Mouse (Mus musculus) thymus, postnatal 14 days (tissue): Measurements from ENCODE around the gene Kat2a.
A peak's percentile ranks its signal among the peaks of the same experiment; 100 is the strongest.

ENCODE experiments used
- DNase-seq: peaks from one replicate; pipeline ENCODE4 v3.0.0; 2021

Gene Kat2a

DNA sequence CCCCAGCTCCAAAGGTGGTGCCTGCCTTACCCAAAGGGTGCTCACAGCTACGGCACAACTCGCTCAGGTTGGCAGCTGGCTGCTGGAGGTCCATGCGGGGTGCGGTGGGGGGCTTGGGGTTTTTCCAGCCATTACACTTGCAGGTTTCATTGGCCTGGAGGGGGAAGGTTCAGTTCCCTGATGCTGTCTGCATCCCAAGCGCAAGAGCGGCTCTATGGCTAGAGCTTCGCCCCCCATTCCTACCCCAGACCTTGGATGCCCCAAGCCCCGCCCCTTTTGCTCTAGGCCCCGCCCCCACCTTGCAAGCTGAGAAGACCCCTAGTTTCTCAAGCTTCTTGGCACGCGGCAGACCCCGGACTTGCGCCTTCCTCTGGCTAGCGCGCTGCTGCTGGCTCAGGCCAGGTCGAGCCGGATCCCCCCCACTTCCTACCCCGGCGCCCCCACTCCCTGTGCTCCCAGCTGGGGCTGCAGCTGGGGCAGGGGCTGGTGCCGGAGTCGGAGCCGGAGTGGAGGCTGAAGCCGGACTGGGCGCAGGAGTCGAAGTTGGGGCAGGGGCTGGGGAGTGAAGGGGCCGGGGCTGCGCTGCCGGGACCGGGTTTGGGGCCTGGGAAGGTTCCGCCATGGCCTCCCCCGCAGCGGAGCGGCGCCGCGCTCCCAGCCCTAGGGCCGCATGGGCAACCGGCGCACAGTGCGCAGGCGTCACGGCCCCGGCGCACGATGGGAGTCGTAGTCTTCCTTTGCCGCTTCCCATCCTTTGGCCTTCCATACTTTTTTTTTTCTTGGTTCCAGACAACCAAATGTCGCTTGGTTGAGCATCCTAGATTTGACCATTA lies at the start of gene Kat2a:
TSS of gene Kat2a (minus strand) at position 683 of the 833 bp plus-strand sequence.
- peak; percentile 83 for DNase-seq

DNA sequence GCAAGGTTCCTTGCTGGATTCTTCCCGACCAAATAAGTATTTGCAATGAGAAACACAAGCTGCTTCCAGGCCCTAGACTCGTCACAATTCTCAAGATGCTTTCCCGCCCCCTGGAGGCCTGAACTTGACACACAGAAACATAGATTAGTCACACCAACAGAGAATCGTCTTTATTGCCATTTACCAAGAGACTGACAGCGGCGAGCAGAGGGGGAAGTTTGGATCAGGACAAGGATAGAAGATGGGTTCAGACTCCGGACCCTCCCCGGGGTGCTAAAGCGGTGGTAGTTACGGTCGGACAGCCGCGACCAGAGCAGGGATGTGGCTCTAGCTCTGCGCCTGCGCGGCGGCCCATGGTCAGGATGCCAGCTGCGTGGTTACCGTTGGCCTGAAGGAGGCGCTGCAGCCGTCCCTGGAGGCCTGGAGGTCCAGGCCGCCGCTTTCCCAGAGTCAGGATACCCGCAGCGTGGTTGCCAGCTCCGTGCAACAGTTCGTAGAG lies 49.3 kb upstream of the Kat2a start:
- DNase-seq = peak; percentile 79

DNA sequence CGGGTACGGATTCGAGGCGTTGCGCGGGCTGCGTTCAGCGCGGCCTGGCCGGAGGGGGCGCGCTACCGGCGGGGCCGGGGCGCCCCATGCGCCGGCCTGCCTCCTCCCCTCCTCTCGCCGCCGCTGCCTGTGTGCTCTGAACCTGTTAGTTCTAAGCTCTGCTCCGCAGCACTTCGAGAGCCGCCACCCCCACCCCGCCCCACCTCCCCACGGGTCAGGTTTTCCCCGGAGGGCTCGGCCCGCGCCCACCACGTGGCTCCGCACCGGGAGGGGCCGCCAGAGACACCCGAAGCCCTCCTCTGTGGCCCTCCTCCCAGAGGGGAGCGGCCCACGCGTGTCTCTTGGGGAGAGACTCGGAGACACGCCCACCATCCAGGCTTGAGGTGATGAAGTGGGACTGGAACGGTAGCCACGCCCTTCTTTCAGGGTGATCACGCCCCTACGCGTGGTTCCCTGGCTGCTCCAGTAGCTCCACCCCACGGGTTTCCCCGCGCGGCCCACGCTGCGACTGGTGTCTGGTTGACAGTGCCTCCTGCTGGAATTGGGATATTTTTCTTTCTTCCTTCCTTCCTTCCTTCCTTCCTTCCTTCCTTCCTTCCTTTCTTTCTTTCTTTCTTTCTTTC lies 47.5 kb upstream of the Kat2a start, which contains the start of gene Kcnh4:
TSS of gene Kcnh4 (minus strand) at position 332 of the 623 bp plus-strand sequence.
- DNase-seq = peak; percentile 83

DNA sequence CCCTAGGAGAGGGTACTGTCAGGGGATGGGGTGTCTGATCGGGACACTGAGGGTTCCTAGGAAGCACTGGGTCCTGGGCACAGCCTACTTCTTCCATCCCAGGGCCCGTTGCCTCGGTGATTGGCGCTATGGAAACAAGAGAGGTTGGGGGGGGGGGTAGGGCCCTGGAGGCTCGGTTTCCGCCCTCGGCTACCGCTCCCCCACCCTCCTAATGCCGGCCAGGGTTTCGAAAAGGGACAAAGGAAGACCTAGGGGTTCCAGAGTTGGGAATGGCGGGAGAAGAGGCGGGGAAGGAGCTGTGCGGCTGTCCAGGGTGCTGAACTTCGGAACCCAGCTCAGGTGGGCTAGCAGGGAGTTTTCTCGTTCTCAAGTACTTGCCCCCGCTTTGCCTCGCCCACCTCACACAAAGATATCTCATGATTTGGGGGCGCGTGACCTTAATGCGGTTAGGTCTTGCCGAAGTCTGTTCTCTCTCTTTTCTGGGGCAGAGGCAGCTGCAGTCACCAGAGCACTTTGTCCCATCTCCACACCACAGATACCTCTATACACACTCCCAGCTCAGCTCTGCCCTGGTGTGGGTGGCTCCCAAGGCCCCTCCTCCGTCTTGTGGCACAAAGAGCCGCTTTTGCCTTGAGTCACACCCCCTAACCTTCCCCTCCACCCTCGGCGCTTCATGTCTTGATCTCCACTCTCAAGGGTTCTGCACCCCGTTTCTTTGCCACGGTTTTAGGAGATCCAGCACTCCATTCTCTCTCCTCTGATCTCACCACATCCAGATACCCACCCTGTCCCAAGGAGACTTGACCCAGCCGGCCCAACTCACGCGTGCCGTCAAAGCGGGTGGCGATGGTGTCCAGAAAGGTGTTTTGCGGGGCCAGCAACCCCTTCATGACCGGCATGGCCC lies 46.7 kb upstream of the Kat2a start:
- DNase-seq = peak; percentile 55

DNA sequence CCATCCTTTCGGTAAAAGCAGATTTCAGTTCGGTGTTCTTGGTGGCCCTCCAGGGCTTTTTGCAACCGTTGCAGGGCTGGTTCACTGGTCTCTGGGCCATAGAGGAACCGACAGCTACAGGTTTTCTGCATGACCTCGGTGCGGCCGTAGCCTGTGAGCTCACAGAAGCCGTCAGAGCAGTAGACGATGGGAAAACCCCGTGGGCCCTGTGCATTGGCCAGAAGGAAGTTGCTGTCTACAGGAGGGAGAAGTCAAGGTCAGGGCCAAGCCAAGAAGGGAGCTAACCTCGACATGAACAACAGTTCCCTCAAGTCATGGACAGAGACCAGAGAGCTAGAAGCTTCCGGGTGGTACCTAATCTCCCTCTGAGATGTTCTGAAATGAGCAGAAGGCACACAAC lies 45.3 kb upstream of the Kat2a start:
- no peak for DNase-seq

DNA sequence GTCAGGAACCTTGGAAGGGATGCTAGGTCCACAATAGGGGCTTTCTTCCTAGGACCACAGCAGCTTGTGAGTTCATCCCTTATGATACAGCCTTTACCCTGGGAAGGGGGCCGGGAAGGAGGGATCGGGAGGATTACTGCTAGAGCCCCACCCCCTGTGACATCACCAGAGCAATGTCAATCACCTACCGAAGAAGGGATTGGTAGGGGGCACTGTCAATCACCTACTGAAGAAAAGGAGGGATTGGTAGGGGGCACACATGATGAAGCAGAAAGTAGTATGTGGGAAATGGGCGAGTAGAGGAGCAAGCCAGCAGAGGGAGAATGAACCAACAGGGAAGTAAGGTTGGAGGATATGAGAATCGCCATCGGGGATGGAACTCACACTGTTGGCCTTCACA lies 44.2 kb upstream of the Kat2a start:
- DNase-seq = no peak

DNA sequence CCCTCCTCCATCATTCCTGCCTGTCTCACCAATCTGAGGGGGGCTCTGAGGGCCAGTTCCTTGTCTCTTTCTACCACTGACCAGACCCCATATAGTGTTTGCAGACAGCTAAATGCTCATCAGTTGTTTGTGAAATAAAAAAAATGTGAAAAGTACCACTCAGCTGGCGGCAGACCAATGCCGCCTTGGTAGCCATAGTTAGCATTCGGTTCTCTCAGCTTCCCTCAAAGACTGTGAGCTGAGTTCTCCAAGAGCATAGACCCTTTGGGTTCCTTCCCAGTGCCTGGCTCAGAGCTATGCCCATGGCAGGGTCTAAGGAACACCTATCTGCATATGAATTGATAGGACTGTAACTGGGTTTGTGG lies 42.4 kb upstream of the Kat2a start:
- no peak for DNase-seq

DNA sequence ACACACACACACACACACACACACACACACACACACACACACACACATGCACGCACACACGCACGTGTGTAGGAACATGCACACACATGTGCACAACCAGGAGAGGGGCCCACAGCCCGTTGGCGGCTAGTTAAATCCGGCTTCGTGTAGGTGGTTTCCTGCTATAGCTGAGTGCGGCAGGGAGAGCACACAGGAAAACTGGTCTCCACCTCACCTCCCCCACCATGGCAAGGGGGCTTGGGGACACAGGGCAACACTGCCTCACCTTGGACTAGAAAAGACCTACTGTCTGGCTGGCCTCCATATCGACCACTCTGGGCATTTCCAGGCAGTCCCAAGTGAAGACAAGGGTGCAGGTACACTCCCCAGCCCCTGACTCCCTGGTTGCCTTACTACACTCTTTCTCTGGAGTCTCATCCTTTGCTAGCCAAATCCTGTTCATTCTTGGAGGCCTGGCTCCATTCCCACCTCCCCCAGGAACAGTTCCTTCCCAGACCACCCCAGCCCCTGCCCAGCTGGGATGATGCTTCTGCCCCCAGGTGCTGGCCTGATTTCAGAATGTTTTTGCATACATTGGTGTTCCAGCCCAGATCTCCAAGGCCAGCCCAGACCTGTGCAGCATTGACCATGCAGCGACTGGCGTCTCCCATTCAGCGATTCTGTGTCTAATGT lies 41.9 kb upstream of the Kat2a start:
- DNase-seq = no peak

DNA sequence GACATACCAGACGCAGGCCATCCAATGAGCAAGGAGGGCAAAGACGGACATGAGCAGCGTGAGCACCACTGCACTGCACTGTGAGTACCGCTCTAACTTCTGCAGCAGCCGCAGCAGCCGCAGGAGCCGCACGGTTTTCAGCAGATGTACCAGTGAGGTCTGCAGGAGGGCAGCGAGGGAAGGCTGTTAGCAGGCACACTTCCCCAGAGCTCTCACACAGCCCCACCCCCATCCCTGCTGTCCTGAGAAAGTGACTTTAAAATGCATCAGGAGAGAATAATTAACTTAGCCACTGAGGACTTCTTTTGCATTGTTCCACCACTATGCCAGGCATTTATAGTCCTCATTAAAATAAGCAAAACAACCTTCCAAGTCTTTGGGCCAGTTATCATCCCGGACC lies 40.0 kb upstream of the Kat2a start:
- no peak for DNase-seq

DNA sequence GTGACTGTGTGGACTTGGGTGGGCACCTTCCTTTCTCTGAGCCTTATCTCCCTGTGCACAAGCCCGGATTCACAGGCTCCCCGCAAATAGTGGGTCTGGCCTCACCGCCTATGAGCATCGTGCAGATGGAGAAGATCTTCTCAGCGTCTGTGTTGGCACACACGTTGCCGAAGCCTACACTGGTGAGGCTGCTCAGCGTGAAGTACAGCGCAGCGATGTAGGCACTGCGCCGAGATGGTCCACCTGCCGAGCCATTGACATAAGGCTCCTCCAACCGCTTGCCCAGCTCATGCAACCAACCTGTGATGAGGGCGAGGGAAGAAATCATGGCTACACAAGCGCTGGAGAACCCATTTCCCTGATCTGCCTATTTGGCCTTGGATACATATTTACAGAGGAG lies 37.9 kb upstream of the Kat2a start:
- DNase-seq = no peak

DNA sequence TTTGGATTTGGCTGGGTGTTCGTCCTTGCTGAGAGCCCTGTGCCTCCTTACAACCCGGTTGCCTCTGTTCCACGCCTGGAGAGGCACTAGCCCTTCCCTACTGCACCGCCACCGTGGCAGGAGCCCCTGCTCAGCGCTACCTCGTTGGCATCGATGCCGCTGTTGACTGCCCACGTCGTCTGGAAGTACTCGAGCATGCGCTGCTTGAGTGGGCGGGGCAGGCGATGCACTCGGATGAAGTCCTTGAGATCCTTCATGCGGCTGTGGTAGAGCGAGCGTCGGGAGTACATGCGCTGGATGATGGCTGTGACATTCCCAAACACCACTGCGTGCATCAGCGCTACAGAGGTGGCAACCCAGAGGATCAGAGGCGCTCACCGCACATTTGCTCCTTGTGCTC lies 37.2 kb upstream of the Kat2a start:
- DNase-seq = no peak

DNA sequence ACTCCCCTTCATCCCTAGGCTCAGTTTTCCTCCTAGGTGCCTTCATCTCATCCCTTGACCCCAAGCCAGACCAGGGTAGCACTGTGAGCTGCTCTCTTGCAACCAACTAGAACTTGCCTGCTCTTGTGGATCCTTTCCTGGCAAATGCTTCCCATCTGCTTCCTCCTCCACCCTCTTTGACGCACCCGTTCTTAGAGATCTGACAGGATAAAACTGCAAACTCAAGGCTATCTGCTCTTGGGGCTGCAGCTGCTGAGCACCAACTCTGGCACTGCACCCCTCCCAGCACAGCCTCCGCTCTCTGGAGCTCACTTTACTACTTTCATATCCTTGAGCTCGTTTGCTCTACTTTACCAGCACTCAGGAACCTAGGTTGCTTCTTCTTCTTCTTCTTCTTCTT lies 36.4 kb upstream of the Kat2a start:
- no peak for DNase-seq

DNA sequence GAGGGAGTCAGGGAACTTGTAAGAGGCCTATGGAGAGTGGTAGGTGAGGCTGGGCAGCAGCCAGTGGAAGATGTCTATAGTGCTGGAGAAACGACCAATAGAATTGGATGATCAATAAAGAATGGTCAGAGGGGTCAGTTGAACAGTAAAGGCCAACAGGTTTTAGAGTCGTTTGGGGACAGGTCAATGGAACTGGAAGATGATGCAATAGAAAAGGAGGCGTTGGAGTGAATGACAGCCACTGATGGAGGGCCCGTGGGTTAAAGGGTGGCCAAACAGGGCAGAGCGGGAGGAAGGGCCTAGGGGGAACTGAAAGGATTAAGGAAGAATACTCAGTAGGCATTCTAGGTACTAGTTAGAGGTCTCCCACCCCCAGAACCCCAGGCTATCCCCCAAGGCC lies 34.8 kb upstream of the Kat2a start:
- no peak for DNase-seq

DNA sequence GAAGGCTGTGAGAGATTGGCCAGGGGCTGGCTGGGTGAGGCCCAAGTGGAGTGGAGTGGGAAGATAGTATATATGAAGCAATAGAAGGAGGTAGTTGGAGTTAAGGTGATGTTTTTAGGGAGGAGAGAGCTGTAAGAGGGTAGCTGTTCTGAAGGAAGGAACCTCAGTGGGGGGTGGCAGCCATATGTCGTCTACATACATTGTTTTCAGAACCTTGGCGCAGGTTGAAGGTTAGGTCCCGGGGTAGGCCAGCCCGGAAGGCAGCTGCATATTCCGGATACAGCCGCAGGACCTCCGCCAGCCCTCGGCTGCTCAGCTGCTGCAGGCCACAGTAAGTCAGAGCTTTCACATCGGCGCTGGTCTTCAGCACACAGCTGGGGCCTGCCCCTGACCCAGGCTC lies 34.3 kb upstream of the Kat2a start:
- no peak for DNase-seq

DNA sequence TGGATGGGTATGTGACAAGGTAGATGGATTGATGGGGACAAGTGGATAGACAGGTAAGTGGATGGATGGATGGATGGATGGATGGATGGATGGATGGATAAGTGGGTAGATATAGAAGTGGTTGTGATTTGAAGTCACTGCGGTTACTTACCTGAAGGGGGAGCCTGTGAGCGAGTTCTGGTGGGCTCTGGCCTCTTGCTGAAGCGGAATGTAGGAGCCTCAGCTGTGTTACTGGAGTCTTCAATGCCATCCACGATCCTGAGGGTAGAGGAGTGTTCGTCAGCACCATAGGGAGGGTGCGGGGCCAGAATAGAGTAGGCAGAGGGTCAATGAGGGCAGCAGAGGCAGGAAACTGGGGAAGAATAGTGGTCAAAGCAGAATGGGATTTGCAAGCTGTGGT lies 32.8 kb upstream of the Kat2a start:
- peak; percentile 66 for DNase-seq

DNA sequence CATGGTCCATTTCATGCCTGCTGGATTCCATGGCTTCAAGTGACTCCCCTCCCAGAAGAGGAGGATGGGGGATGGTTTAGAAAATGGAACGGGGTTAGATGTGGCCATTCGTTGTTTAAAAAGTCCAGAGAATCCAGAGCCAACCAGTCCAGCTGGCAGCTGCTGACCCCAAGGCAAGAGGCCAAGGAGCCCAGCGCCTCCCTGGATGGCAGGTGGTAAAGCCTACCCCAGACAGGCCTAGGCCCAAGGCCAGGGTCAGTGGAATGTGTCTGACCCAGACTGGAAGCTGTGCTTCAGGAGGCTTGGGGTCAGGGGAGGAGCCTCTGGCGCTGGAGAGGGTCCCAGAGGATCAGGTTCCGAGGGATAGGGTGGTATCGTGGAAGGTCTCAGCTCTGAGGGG lies 29.1 kb upstream of the Kat2a start:
- no peak for DNase-seq

DNA sequence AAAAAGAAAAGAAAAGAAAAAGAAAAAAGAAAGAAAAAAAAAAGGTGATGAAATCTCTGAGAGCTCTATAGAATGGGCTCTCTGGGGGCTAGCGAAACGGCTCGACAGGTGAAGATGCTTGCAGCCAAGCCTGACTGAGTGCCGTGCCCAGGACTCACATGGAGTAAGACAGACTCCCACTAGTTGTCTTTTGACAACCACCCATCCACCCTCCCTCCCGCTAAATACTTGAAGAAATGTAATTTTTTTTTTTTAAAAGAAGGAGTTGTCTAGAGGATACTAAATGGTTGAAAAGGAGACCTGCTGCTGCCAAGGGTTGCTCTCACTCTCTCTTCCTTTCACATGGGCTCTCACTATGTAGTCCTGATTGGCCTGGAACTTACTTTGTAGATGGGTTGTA lies 26.5 kb upstream of the Kat2a start:
- peak; percentile 34 for DNase-seq

DNA sequence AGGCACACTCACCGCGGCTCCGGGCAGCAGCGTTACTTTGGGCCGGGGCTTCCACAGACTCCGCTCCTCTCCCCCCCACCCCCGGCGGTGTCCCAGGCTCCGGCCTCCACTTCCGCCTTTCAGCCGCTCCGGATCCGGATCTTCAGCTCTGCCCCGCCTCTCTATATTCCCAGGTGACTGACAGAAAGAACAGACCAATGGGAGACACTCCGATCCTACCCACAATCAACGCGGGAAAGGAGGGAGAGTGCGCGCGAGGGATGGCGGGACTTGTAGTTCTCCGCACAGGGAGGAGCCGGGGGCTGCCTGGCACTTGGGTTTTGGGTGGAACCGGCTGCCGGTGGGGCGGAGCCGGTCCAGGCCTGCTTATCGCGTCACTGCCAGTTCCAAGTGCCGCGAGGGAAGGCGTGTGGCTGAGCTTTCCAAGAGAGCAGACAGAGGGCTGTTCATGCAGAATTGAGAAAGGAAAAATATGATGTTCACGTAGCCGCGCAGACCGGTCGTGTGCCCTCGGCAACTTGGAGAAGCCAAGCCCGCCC lies 25.9 kb upstream of the Kat2a start, which contains the start of gene Rab5c:
TSS of gene Rab5c (minus strand) at position 150 of the 539 bp plus-strand sequence.
- peak; percentile 98 for DNase-seq

DNA sequence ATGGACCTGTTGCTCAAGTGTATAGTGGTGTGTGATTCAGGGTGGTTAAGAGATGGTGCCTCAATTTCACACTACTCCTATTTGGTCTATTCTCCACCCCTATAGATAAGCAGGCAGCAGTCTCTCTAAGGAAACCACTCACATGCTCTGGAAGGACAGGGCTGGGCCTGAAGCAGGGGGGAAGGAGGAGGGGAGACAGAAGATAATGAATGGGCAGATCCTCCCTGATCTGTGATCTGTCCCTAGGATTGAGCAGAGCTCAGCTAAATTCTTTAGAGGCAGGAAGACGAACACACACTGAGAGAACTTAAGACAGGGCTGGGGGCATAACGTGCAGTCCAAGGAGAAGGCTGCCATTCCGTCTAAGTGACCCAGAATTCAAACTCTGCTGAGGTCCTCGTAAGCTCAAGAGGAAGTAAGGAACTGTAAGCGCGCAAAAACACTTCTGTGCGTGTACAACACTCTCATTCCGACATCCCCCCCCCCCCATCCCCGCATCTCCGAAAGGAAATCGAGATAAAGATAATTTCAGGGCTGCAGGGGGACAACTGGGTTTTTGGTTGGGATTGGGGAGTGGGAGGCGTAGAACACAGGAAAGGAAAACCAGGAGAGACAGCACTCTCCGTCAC lies 25.0 kb upstream of the Kat2a start:
- DNase-seq = no peak

DNA sequence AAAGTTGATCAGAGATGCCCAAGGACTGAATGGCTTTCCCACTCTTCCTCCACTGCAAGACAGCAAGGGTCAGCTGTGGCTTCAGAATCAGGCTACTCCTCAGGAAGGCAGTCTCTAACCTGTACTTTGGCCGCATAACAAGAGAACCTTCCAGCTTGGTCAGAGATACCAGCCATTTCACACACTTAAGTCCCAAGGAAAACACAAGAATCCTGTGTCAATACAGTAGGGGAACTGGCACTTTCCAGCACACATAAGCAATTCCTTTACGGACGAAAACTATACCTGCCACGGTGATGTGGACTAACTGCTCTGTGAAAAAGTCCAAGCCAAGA lies 24.4 kb upstream of the Kat2a start:
- no peak for DNase-seq

DNA sequence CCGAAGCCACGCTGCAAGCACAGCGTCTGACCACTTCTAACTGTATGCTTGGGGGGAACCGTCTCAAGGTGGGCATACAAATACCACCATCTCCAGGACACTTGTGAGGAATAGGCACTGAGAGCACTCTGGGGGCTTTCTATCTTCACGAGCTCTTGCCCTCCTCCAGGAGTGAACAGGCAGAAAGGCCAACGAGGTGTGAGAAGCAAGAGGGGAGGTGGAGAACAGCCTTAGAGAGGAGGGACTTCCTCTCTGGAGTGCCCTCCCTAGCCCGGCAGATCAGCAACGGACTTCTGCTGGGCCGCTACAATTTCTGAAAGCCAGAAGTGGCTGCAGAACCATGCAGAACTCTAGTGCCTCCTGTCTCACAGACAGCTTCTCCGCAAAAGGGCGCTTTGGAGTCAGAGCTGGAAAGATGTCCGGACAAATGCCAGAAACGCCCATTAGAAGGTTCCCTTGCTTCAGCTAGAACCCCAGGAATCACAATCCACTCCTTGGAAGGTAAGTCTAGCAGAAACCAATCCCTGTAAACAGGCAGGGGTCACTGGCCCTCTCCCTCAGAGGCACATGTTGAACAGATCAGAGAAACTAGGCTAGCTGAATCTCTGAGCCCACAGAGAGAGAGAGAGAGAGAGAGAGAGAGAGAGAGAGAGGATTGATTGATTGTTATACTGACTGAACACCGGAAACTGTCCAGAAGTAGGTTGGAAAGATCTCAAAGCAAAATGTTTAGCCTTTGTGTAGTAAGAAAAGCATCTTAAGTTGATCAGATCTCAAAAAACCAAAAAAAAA lies 23.9 kb upstream of the Kat2a start:
- DNase-seq = no peak
